Mouse (Mus musculus) heart, postnatal 0 days (tissue): ENCODE results near the gene Gfer. TPM values are rescaled to one million over a fixed set of nuclear protein-coding genes. Genes with fewer than 3 reads are reported as not detected.

Experiments used
- ATAC-seq: fragments of 200-750 bp; cut with Nextera tagmentation; 2 replicates; pipeline ENCODE4 v1.8.0; 2017; ENCODE audit warnings: low read depth, moderate number of reproducible peaks, moderate library complexity; ENCODE audit not compliant: insufficient read depth
- DNase-seq: peaks from one replicate; pipeline ENCODE4 v3.0.0-alpha.2; 2016; ENCODE audit warnings: low spot score
- H3K27ac ChIP-seq: fragments of 300-500 bp; sonication (generic); 2 replicates; pipeline ENCODE4 v1.5.1; 2014; ENCODE audit warnings: low read depth, mild to moderate bottlenecking
- H3K27me3 ChIP-seq: fragments of 300-500 bp; sonication (generic); 2 replicates; pipeline ENCODE4 v1.6.1; 2014; ENCODE audit warnings: low read length, mixed read lengths; ENCODE audit not compliant: control insufficient read depth, insufficient read depth
- H3K36me3 ChIP-seq: fragments of 300-500 bp; sonication (generic); replicated peaks from 2 replicates; pipeline ENCODE4 v1.6.1; 2014; ENCODE audit warnings: low read length, mixed read lengths; ENCODE audit not compliant: control insufficient read depth, insufficient read depth
- H3K4me1 ChIP-seq: fragments of 300-500 bp; sonication (generic); 2 replicates; pipeline ENCODE4 v1.6.1; 2014; ENCODE audit warnings: antibody characterized with exemption; ENCODE audit not compliant: control insufficient read depth, insufficient read depth
- H3K4me2 ChIP-seq: fragments of 300-500 bp; sonication (generic); 2 replicates; pipeline ENCODE4 v1.6.1; 2014; ENCODE audit warnings: low read depth, mild to moderate bottlenecking, low read length, moderate library complexity
- H3K4me3 ChIP-seq: fragments of 300-500 bp; sonication (generic); 2 replicates; pipeline ENCODE4 v1.5.1; 2014; ENCODE audit warnings: low read depth, low read length
- H3K9ac ChIP-seq: fragments of 300-500 bp; sonication (generic); replicated peaks from 2 replicates; pipeline ENCODE4 v1.6.1; 2014; ENCODE audit warnings: low read depth, low read length, mixed read lengths
- H3K9me3 ChIP-seq: fragments of 300-500 bp; sonication (generic); replicated peaks from 2 replicates; pipeline ENCODE4 v1.6.1; 2016; ENCODE audit warnings: low read length; ENCODE audit not compliant: control insufficient read depth
- CTCF ChIP-seq: IDR thresholded peaks from 2 replicates; pipeline ENCODE4 v1.5.1; 2016; ENCODE audit warnings: antibody characterized with exemption, control low read depth, low read depth
- EP300 ChIP-seq: IDR thresholded peaks from 2 replicates; pipeline ENCODE4 v1.6.1; 2016; ENCODE audit warnings: antibody characterized with exemption, low read depth
- WGBS: fragments of 180-500 bp; shearing (Covaris S2); extraction: QIAGEN DNeasy Blood & Tissue Kit; methylation state at CpG from one replicate; pipeline ENCODE4 v1.1.7; 2014; 5-methylcytosine and 5-hydroxymethylcytosine counted together
- polyA plus RNA-seq: library from polyadenylated mRNA; unstranded; fragments of >200 nt; fragmentation: Nextera tagmentation; extraction: Ambion mirVana; gene quantifications from 2 replicates; pipeline ENCODE4 v1.2.1, GENCODE M21; 2015
- total RNA-seq: library from RNA; depleted of rRNA; stranded (reverse); fragments of >200 nt; gene quantifications from 2 replicates; pipeline ENCODE4 v1.2.3, GENCODE M21; 2014; ENCODE audit warnings: low replicate concordance; rRNA removed

Gene Gfer
- total and polyA plus RNA-seq, 2 experiments from 2014 or later = 25.1 to 31.6 TPM

DNA sequence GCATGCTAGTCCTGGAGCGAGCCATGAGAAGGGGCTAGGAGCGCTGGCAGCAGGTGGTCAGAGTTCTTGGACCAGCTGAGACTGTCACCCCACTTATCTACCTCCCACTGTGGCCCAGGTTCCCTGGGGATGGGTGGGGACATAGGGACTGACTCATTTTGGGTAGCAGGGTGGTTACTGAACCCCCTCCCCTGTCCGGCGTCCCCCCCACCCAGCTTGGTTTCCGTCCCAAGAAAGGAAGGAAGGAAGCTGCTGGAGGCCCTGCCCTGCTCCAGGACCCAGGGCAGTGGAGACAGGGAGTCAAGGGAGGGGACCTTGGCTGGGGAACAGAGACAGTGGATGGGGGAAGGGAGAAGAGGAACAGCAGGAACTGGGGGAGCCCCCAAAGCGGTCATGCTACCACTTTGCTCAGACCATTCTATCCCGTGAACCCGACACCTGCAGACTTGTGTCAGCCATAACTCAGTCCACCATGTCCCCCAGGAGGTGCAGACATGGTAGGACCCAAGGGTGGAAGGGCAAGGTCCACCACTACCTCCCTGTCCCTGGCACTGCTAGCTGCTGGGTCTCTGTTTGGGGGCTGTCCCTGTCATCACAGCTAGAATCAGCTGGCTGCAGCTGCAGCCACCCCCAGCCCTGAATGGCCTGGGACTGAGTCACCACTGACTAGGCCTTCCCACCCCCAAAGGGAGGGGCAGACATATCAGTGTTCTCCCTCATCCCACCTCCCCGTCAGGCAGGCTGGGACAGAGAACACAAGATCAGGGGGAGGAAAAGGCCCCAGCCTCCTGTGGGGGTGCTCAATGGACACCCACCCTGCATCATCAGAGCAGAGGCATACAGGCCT, 50.9 kb downstream of the Gfer start:
- DNase-seq = no peak
- peaks cover 10% of the 10 kb centered on the region for H3K36me3 ChIP-seq
- WGBS = 61% methylated on average over 9 of the region's 9 CpGs
- H3K27ac ChIP-seq = peak overlapping the region; percentile 91
- H3K27me3 ChIP-seq = peaks cover 7% of the 10 kb centered on the region; the same call in 1 of the 2 replicates
- H3K4me3 ChIP-seq = peak overlapping the region; percentile 34
- peak overlapping the region; percentile 51 for H3K9ac ChIP-seq
- H3K4me1 ChIP-seq = peaks cover 9% of the 10 kb centered on the region; the same call in 1 of the 2 replicates
- peak; percentile 64 for ATAC-seq
- H3K4me2 ChIP-seq = peak overlapping the region; percentile 56
- TF ChIP-seq CTCF (no peak), EP300 (peak; percentile 85)
- H3K9me3 ChIP-seq = no peaks in the 10 kb centered on the region

GRCm38 (mm10) chr17:24644030-24644715, 51.8 kb downstream of the Gfer start:
- DNase-seq (no peak), ATAC-seq (peak; percentile 21; the same call in 1 of the 2 replicates)
- Histone ChIP-seq H3K4me3 (peak overlapping the region; percentile 34), H3K4me1 (0 out of 2 replicates have a peak, but pooled peaks cover 9% of the 10 kb centered on the region), H3K36me3 (peaks cover 19% of the 10 kb centered on the region), H3K4me2 (peak overlapping the region; percentile 56), H3K9ac (peak overlapping the region; percentile 51), H3K9me3 (no peaks in the 10 kb centered on the region), H3K27me3 (peaks cover 7% of the 10 kb centered on the region; the same call in 1 of the 2 replicates), H3K27ac (peak overlapping the region; percentile 91)
- TF ChIP-seq EP300 = no peak
- TF ChIP-seq CTCF = no peak
- 23% methylated on average over 7 of the region's 7 CpGs for WGBS

Other genes with a start within 250 kb of the Gfer start
Only the 30 nearest of the 32 such genes appear.
- 48.4 and 62.3 TPM in 2 replicates for gene Pgp, start 225.8 kb downstream of the Gfer start, total RNA-seq
- 65.8 and 70.6 TPM in 2 replicates for gene Pgp, start 225.8 kb downstream of the Gfer start, polyA plus RNA-seq
- not detected in 2 replicates for gene Bricd5, start 222.3 kb downstream of the Gfer start, total RNA-seq
- not detected in 2 replicates for gene Bricd5, start 222.3 kb downstream of the Gfer start, polyA plus RNA-seq
- 12.4 and 44.9 TPM in 2 replicates for gene Mlst8, start 217.1 kb downstream of the Gfer start, total RNA-seq
- 10.1 and 11.5 TPM in 2 replicates for gene Mlst8, start 217.1 kb downstream of the Gfer start, polyA plus RNA-seq
- gene Caskin1, start 207.6 kb downstream of the Gfer start, total RNA-seq = 0.11 TPM in 1 of 2 replicates, not detected in the other
- gene Caskin1, start 207.6 kb downstream of the Gfer start, polyA plus RNA-seq = 0.14 TPM in 2 replicates
- 206 and 281 TPM in 2 replicates for gene Traf7, start 168.2 kb downstream of the Gfer start, total RNA-seq
- gene Traf7, start 168.2 kb downstream of the Gfer start, polyA plus RNA-seq = 46.0 and 48.9 TPM in 2 replicates
- gene Rab26, start 161.9 kb downstream of the Gfer start, total RNA-seq = 0.27 TPM in 1 of 2 replicates, not detected in the other
- 0.46 and 0.54 TPM in 2 replicates for gene Rab26, start 161.9 kb downstream of the Gfer start, polyA plus RNA-seq
- gene Pkd1, start 146.3 kb downstream of the Gfer start, total RNA-seq = 44.5 and 57.5 TPM in 2 replicates
- gene Pkd1, start 146.3 kb downstream of the Gfer start, polyA plus RNA-seq = 7.1 and 9.8 TPM in 2 replicates
- gene Tsc2, start 63.5 kb downstream of the Gfer start, total RNA-seq = 55.4 and 88.7 TPM in 2 replicates
- 29.2 and 34.4 TPM in 2 replicates for gene Tsc2, start 63.5 kb downstream of the Gfer start, polyA plus RNA-seq
- gene Nthl1, start 63.5 kb downstream of the Gfer start, total RNA-seq = 3.7 and 10.0 TPM in 2 replicates
- 5.7 and 7.3 TPM in 2 replicates for gene Nthl1, start 63.5 kb downstream of the Gfer start, polyA plus RNA-seq
- 87.9 and 118 TPM in 2 replicates for gene Slc9a3r2, start 45.8 kb downstream of the Gfer start, total RNA-seq
- 61.9 and 68.1 TPM in 2 replicates for gene Slc9a3r2, start 45.8 kb downstream of the Gfer start, polyA plus RNA-seq
- gene Npw, start 37.7 kb downstream of the Gfer start, total RNA-seq = not detected in 2 replicates
- not detected in 2 replicates for gene Npw, start 37.7 kb downstream of the Gfer start, polyA plus RNA-seq
- 25.4 and 27.5 TPM in 2 replicates for gene Zfp598, start 26.5 kb downstream of the Gfer start, total RNA-seq
- gene Zfp598, start 26.5 kb downstream of the Gfer start, polyA plus RNA-seq = 7.8 TPM in 2 replicates
- not detected in 2 replicates for gene Syngr3, start 6.2 kb downstream of the Gfer start, total RNA-seq
- gene Syngr3, start 6.2 kb downstream of the Gfer start, polyA plus RNA-seq = 0.16 and 0.49 TPM in 2 replicates
- 0.50 and 2.2 TPM in 2 replicates for gene Noxo1, start 78 bp upstream of the Gfer start, total RNA-seq
- 0.56 and 0.88 TPM in 2 replicates for gene Noxo1, start 78 bp upstream of the Gfer start, polyA plus RNA-seq
- 33.9 and 42.2 TPM in 2 replicates for gene Tbl3, start 11.5 kb upstream of the Gfer start, total RNA-seq
- 27.2 and 30.1 TPM in 2 replicates for gene Tbl3, start 11.5 kb upstream of the Gfer start, polyA plus RNA-seq
- 6.5 TPM in 1 of 2 replicates, not detected in the other for gene Rnf151, start 21.9 kb upstream of the Gfer start, total RNA-seq
- not detected in 2 replicates for gene Rnf151, start 21.9 kb upstream of the Gfer start, polyA plus RNA-seq
- gene Rps2, start 22.0 kb upstream of the Gfer start, total RNA-seq = 2,967 and 2,982 TPM in 2 replicates
- 722 and 767 TPM in 2 replicates for gene Rps2, start 22.0 kb upstream of the Gfer start, polyA plus RNA-seq
- 434 and 667 TPM in 2 replicates for gene Ndufb10, start 28.3 kb upstream of the Gfer start, total RNA-seq
- 1,293 and 1,354 TPM in 2 replicates for gene Ndufb10, start 28.3 kb upstream of the Gfer start, polyA plus RNA-seq
- gene Rpl3l, start 31.7 kb upstream of the Gfer start, total RNA-seq = 0.54 and 2.1 TPM in 2 replicates
- 7.2 TPM in 2 replicates for gene Rpl3l, start 31.7 kb upstream of the Gfer start, polyA plus RNA-seq
- 28.5 and 41.1 TPM in 2 replicates for gene Msrb1, start 40.5 kb upstream of the Gfer start, total RNA-seq
- gene Msrb1, start 40.5 kb upstream of the Gfer start, polyA plus RNA-seq = 48.7 and 55.7 TPM in 2 replicates
- 0.23 and 3.4 TPM in 2 replicates for gene Hs3st6, start 56.8 kb upstream of the Gfer start, total RNA-seq
- 0.14 TPM in 2 replicates for gene Hs3st6, start 56.8 kb upstream of the Gfer start, polyA plus RNA-seq
- not detected in 2 replicates for gene Meiob, start 108.1 kb upstream of the Gfer start, total RNA-seq
- gene Meiob, start 108.1 kb upstream of the Gfer start, polyA plus RNA-seq = 0.10 TPM in 1 of 2 replicates, not detected in the other
- 79.2 and 129 TPM in 2 replicates for gene Hagh, start 144.0 kb upstream of the Gfer start, total RNA-seq
- gene Hagh, start 144.0 kb upstream of the Gfer start, polyA plus RNA-seq = 114 and 116 TPM in 2 replicates
- 37.4 and 60.1 TPM in 2 replicates for gene Fahd1, start 154.2 kb upstream of the Gfer start, total RNA-seq
- 86.4 and 88.6 TPM in 2 replicates for gene Fahd1, start 154.2 kb upstream of the Gfer start, polyA plus RNA-seq
- gene Igfals, start 169.8 kb upstream of the Gfer start, total RNA-seq = 1.7 TPM in 2 replicates
- gene Igfals, start 169.8 kb upstream of the Gfer start, polyA plus RNA-seq = 0.44 and 0.53 TPM in 2 replicates
- 36.6 and 44.9 TPM in 2 replicates for gene Nubp2, start 190.2 kb upstream of the Gfer start, total RNA-seq
- 29.8 and 31.3 TPM in 2 replicates for gene Nubp2, start 190.2 kb upstream of the Gfer start, polyA plus RNA-seq
- 53.2 and 74.6 TPM in 2 replicates for gene Spsb3, start 190.5 kb upstream of the Gfer start, total RNA-seq
- gene Spsb3, start 190.5 kb upstream of the Gfer start, polyA plus RNA-seq = 35.8 and 40.2 TPM in 2 replicates
- gene Eme2, start 198.9 kb upstream of the Gfer start, total RNA-seq = 23.6 and 28.2 TPM in 2 replicates
- 14.8 and 15.5 TPM in 2 replicates for gene Eme2, start 198.9 kb upstream of the Gfer start, polyA plus RNA-seq
- gene Mrps34, start 199.0 kb upstream of the Gfer start, total RNA-seq = 64.0 and 76.7 TPM in 2 replicates
- 135 and 147 TPM in 2 replicates for gene Mrps34, start 199.0 kb upstream of the Gfer start, polyA plus RNA-seq
- 58.4 and 60.4 TPM in 2 replicates for gene Nme3, start 200.3 kb upstream of the Gfer start, total RNA-seq
- 40.8 and 41.1 TPM in 2 replicates for gene Nme3, start 200.3 kb upstream of the Gfer start, polyA plus RNA-seq